In the genomic region with DNA sequence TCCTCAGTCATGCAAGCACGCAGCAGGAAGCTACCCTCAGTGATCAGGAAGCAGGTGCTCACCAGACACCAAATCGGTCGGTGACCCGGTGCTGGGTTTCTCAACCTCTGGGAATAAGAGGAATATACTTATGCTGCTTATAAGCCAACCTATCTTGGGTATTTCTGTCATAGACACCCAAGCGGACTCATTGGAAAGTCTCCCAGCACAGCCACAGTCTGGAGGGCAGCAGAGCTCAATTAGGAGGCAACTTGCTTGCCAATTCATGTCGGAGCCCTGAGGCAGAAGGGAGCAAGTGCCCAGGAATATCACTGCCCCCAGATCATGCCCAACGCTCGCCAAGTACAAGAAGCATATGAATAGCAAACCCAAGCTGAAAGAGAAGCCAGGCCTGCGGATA, we compare ENCODE assay signal across 13 mouse cellular contexts.
DNase-seq lines count a peak whose midpoint lies in the region; ATAC-seq and TF ChIP-seq lines count a peak whose summit lies in the region.
"Had no signal": no experiment of that assay in that cellular context is flagged by ENCODE, and none has a peak within 500 bp of the region (broad histone marks: within the 10 kb centered on the region; RNA-seq: fewer than 3 reads in every experiment).

No protein-coding gene starts in this region.

- peak overlapping the region; percentile 40 for H3K27ac ChIP-seq in heart, adult 2 months

- peaks cover 8% of the 10 kb centered on the region for H3K36me3 ChIP-seq in heart, adult 2 months (ENCODE audit: control insufficient read depth, insufficient read depth, low read length)

- no peaks in the 10 kb centered on the region; the same call in 1 of the 2 replicates for H3K79me2 ChIP-seq in heart, adult 2 months (replicated peaks; ENCODE audit: control insufficient read depth, insufficient read depth, low read length)

- H3K4me3 ChIP-seq in heart, adult 2 months = no peak overlapping the region

- TF ChIP-seq EP300 in heart, adult 2 months (IDR thresholded peaks at IDR 0.05; ENCODE audit: insufficient read depth, low read depth, low read length) = no peak

- no peak for TF ChIP-seq POLR2A in heart, adult 2 months (IDR thresholded peaks at IDR 0.05; ENCODE audit: insufficient read depth, low read depth, low read length)

- peak in 1 of 2 experiments; percentile 51 for DNase-seq in heart, adult 2 months
- DNase-seq in heart, postnatal 25 days (ENCODE audit: low spot score) = no peak
- peak; percentile 74 for DNase-seq in Muller cell, postnatal 12 days (ENCODE audit: inconsistent ontology term)
- peak; percentile 16 for DNase-seq in cerebellum, adult 11 months
- DNase-seq in cerebellum, postnatal 36 days = peak; percentile 28 to 35
- DNase-seq in urinary bladder, postnatal 4 days (ENCODE audit: low spot score in 2 of 2) = no peak
- DNase-seq in layer of hippocampus, adult 11-12 months (ENCODE audit: low spot score) = no peak
- DNase-seq: liver; lung, adult 2 months; right cerebral cortex, postnatal 25 days; thymus, postnatal 25 days had no signal

- no peak overlapping the region for H3K9ac ChIP-seq in heart, adult 2 months (ENCODE audit: low read depth, low read length)

- TF ChIP-seq CTCF in heart, adult 2 months (IDR thresholded peaks at IDR 0.05) = no peak

- 49% methylated on average over 9 of the region's 9 CpGs for WGBS in heart, adult 2 months

- no peaks in the 10 kb centered on the region for H3K27me3 ChIP-seq in heart, adult 2 months (ENCODE audit: control insufficient read depth, insufficient read depth, low read length)

- ATAC-seq in erythroblast, adult 5-6 weeks (replicated peaks; ENCODE audit: low FRiP score, poor library complexity, severe bottlenecking) = no peak
- ATAC-seq: activated CD4-positive, CD25-positive, alpha-beta regulatory T cell, adult 4 months had no signal

- intact Hi-C loops in heart, adult 2 months (cut with DNase I) = loop anchor here (2.0 to 5.0 kb wide), 2 partner anchors 35 to 57 kb away; no protein-coding TSS in a partner anchor
- intact Hi-C loops in heart, postnatal 25 days (cut with DNase I) = loop anchor here (2.0 to 5.0 kb wide), 3 partner anchors 31 to 60 kb away; no protein-coding TSS in a partner anchor

- peaks cover 15% of the 10 kb centered on the region for H3K4me1 ChIP-seq in heart, adult 2 months (ENCODE audit: control insufficient read depth, insufficient read depth, low read length)

Comparison
In these comparisons a context has a peak if more than half of its experiments do, and no peak if none do; other contexts are left out.
1. DNase-seq: peak in Muller cell, postnatal 12 days (single experiment), cerebellum, adult 11 months (single experiment) and cerebellum, postnatal 36 days (2 of 2); none in heart, postnatal 25 days (single experiment), urinary bladder, postnatal 4 days (0 of 2) and layer of hippocampus, adult 11-12 months (single experiment).